Mouse (Mus musculus) embryonic fibroblast, embryonic 13.5 days (primary cell): Measurements from ENCODE around the gene Map4k4. TPM values are rescaled to one million over a fixed set of nuclear protein-coding genes. Genes with fewer than 3 reads are reported as not detected.
A peak's percentile ranks its signal among the peaks of the same experiment; 100 is the strongest.

Experiments
- H3K27ac ChIP-seq: 2 replicates; pipeline ENCODE4 v1.5.1; 2012; ENCODE audit warnings: low read length, control low read depth, inconsistent platforms; ENCODE audit not compliant: insufficient read depth
- H3K4me1 ChIP-seq: 2 replicates; pipeline ENCODE4 v1.6.1; 2011; ENCODE audit warnings: low read length; ENCODE audit not compliant: control insufficient read depth, insufficient read depth
- H3K4me3 ChIP-seq: 2 replicates; pipeline ENCODE4 v1.5.1; 2011; ENCODE audit warnings: mild to moderate bottlenecking, control low read depth, low read length; ENCODE audit not compliant: insufficient read depth
- CTCF ChIP-seq: IDR thresholded peaks from 2 replicates; pipeline ENCODE4 v1.5.1; 2011; ENCODE audit warnings: mild to moderate bottlenecking, control low read depth, low read length, moderate library complexity, borderline replicate concordance; ENCODE audit not compliant: insufficient read depth
- POLR2A ChIP-seq: IDR thresholded peaks from 2 replicates; pipeline ENCODE4 v1.6.1; 2011; ENCODE audit warnings: low read depth, mild to moderate bottlenecking, control low read depth, low read length, moderate library complexity
- polyA plus RNA-seq: library from polyadenylated mRNA; stranded (reverse); fragments of >200 nt; gene quantifications from 2 replicates; pipeline ENCODE4 v1.2.4, GENCODE M21; 2011; ENCODE audit warnings: low read depth; ENCODE audit not compliant: missing spikeins, insufficient read length

Gene Map4k4
- polyA plus RNA-seq, 1 experiment: 259 TPM

DNA sequence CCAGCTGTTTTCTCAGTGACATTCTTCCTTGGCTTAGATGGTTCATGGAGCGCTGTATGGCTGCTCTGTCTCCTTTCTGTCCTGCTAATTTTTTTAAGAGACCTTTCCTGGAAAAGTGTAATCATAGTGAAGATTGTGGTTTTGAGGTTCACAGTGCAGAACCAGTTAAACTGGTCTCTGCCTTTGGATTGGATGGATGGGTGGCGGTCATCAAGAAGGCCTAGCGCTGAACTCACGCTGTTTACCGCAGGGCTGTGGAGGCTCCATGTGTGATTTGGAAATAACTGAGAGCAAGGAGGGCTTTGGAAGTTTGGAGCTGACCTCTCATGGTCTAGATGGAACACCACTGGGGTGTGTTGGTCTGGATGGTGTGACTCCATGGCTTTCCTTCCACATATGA lies 56.0 kb downstream of the Map4k4 start:
- no peak for TF ChIP-seq POLR2A
- TF ChIP-seq CTCF: no peak
- Histone ChIP-seq H3K4me1 (peaks cover 11% of the 10 kb centered on the region), H3K4me3 (no peak overlapping the region), H3K27ac (no peak overlapping the region)

GRCm38 (mm10) chr1:39957981-39958380 lies 57.3 kb downstream of the Map4k4 start:
- TF ChIP-seq POLR2A (no peak), CTCF (no peak)
- Histone ChIP-seq H3K27ac (no peak overlapping the region), H3K4me3 (no peak overlapping the region), H3K4me1 (peaks cover 19% of the 10 kb centered on the region)

DNA sequence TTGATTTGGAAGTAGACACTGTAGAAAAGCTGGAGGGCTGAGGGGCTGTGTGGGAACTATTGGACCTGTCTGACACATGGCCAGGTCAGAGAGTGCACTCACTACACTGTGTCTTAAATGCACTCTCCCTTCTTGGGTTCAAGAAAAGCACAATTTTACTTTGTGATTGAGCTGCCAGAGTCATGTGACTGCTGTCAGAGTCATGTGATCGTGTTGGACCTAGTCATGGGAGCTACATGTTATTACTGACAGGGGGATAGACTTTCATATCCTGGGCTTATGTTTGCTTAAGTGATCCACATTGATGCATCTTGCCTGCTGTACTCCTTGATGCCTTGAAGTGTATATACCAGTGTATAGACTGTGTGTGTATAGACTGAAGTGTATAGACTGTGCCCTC lies 59.9 kb downstream of the Map4k4 start:
- TF ChIP-seq POLR2A: no peak
- TF ChIP-seq CTCF: no peak
- H3K4me1 ChIP-seq: peaks cover 29% of the 10 kb centered on the region
- H3K4me3 ChIP-seq: no peak overlapping the region
- peak overlapping the region; percentile 11; the same call in 1 of the 2 replicates for H3K27ac ChIP-seq

DNA sequence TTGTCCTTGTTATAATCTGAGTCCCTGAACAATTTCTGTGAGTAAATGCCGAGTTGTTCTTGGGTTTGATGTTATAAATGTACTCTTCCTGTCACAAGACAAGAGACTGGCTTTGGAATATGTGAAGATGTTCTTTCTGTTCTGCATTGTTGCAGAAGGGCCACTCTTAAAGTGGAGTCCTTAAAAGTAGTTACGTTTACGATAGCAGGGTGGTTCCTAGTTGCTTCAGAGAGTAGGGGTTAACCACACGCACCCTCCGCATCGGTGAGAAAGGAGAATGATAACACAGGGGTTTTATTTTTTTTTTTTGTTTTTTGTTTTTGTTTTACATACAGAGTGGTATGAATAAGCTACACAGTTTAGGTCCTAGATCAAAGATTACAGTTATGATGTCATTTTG lies 60.4 kb downstream of the Map4k4 start:
- H3K4me1 ChIP-seq: peaks cover 30% of the 10 kb centered on the region
- no peak overlapping the region; the same call in 1 of the 2 replicates for H3K27ac ChIP-seq
- H3K4me3 ChIP-seq: no peak overlapping the region
- no peak for TF ChIP-seq POLR2A
- no peak for TF ChIP-seq CTCF

DNA sequence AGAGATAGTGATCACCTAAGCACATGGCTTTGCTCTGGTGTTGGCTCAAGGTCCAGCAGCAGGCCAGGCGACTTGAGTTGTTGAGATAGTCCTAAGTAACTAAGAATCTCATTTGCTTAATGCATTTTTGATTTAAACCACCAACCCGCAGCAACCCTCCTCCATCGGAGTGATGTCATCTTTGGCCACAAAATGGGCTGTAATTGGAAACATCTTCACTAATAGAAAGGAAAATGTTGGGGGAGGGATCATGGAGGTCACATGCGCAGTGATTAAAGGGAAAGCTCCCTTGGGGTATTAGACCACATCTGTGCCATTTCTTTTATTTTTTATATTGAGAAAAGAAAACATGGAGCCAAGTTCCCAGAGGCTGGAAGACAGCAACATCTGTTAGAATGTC lies 61.6 kb downstream of the Map4k4 start:
- H3K4me1 ChIP-seq: peaks cover 30% of the 10 kb centered on the region
- H3K27ac ChIP-seq: peak overlapping the region; percentile 16
- no peak for TF ChIP-seq CTCF
- no peak overlapping the region for H3K4me3 ChIP-seq

GRCm38 (mm10) chr1:39962840-39963239 lies 62.1 kb downstream of the Map4k4 start:
- no peak for TF ChIP-seq CTCF
- no peak for TF ChIP-seq POLR2A
- Histone ChIP-seq H3K4me1 (peaks cover 30% of the 10 kb centered on the region), H3K27ac (peak overlapping the region; percentile 32; the same call in 1 of the 2 replicates)

DNA sequence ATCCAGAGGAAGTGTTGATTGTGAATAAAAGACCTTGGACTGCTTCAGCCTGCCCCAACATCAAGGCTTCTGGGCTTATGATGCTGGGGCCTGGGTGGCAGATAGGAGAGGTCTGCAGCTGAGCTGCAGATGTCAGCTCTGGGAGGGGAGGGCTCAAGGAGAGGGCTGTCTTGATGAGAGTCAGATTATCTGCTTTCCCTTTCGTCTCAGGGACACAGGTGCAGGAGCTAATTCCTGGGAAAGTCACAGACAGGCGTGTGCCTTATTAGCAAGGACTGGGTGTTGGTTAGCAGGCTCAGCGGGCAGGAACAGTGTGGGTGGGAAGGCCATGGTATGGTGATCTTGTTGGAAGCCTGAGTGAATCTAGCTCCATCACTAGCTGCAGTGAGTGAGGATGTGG lies 63.1 kb downstream of the Map4k4 start:
- Histone ChIP-seq H3K27ac (no peak overlapping the region), H3K4me3 (no peak overlapping the region), H3K4me1 (peaks cover 30% of the 10 kb centered on the region)
- TF ChIP-seq CTCF (no peak), POLR2A (no peak)

More at GRCm38 (mm10) chr1:39962840-39963239, 62.1 kb downstream of the Map4k4 start:
- H3K4me3 ChIP-seq: no peak overlapping the region

DNA sequence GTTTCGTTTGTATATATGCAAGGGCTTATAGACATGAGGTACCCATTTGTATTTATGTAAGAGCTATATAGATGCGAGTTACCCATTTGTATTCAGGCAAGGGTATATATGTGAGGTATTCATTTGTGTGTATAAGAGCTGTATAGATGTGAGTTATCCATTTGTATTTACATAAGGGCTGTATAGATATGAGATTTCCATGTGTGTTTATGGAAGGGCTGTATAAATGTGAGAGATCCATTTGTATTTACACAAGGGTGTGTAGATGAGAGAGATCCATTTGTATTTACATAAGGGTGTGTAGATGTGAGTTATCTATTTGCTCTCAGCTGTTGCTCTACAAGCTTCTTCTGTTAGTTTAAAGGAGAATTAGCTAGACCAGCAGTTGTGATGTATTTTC lies 63.7 kb downstream of the Map4k4 start:
- Histone ChIP-seq H3K4me3 (no peak overlapping the region), H3K4me1 (peaks cover 33% of the 10 kb centered on the region), H3K27ac (no peak overlapping the region)
- TF ChIP-seq CTCF (no peak), POLR2A (no peak)

DNA sequence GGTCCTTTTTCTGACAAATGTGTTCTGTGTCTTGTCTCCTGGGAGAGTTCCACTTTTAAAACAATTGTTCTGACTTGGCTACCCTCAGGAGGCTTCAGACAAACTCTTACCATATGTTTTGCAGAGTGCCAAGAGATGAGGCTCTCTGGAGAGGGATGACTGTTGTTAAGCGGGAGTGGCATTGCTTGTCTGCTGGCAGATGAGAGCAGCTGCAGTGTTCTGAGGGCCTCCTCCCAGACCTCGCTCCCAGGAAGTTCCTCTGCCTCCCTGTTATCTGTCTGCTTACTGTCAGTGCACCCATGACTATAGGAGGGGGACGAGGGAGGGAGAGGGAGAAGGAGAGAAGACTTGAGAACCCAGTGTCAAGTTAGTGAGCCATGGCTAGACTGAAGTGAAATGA lies 64.7 kb downstream of the Map4k4 start:
- Histone ChIP-seq H3K4me3 (no peak overlapping the region), H3K4me1 (peaks cover 31% of the 10 kb centered on the region), H3K27ac (no peak overlapping the region)
- TF ChIP-seq CTCF (no peak), POLR2A (no peak)

- 0 out of 2 replicates have a peak overlapping the region, but pooled peaks have one; percentile 12 for H3K27ac ChIP-seq
Observed at GRCm38 (mm10) chr1:39968999-39969398, 68.3 kb downstream of the Map4k4 start.

More at GRCm38 (mm10) chr1:39968999-39969398, 68.3 kb downstream of the Map4k4 start:
- TF ChIP-seq POLR2A (no peak), CTCF (no peak)
- no peak overlapping the region for H3K4me3 ChIP-seq
- H3K4me1 ChIP-seq: peaks cover 14% of the 10 kb centered on the region; the same call in 1 of the 2 replicates
